Mouse (Mus musculus): Measurements from ENCODE around the gene Fbxl16.

Fbxl16 gene

DNA sequence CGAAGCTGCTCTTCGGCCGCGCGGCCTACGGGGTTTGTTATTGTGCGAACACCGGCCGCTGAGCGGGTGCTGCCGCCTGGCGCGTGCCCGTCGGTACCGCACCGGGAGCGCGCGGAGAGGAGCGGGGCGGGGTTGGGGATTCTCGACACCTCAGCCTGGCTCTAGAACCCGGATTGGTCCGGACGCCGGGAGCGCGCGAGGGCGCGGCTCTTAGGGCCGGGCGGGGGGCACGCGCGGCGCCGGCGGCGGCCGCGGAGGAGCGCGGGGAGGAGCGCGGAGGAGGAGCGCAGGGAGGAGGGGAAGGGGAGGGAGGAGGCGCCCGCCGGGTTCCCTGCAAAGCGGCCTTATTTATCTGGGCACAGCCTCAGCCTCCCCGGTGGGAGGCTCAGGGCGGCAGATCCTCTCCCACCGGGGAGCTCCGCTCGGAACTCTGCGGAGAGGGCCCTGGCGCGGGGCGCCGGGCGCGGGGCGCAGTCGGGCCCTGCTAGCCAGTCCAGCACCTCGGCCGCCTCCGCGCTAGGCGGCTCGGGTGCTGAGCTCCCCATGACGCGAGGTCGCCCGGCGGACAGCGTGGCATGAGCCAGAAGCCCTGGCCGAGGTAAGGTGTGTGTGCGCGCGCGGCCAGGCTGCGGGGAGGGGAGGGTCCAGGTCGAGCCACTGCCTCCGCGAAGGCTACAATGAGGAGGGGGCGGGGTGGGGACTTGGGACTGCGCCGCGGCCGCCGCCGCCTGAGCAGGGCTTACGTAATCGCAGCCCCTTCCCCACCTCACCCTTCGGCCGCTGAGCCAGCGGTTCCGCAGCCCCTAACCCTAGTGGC lies at the start of gene Fbxl16:
TSS of gene Fbxl16 (plus strand) at position 297 of the 817 bp plus-strand sequence.
- in situ Hi-C loops (cut with MboI; ENCODE audit: low pct_unique_long_range_greater_than_20kb in 1 of 2, low sequenced_read_pairs in 2 of 2, unreplicated experiment in 1 of 2), result loop anchor here in 1 of 2 experiments (10.0 kb wide), 1 partner anchor 104 kb away; no protein-coding TSS in a partner anchor

DNA sequence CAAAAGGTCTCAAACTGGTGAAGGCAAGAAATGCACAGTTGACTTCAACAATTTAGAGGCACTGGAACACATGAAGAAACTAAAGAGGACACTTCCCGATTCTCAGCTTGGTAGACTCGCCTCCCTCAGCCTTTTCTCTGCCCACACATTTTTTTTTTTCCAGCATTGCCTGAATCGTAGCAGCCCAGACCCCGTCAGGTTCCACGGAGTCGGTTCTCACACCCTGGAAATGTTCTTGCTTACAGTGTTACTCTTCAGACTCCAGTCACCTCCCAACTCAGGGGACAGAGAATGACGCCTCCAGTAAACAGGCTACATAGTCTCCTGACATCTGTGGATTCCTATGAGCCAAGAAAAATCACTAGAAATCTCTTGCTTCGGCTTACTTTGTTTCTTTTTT lies 48.7 kb upstream of the Fbxl16 start:
- in situ Hi-C loops (cut with MboI; ENCODE audit: low pct_unique_long_range_greater_than_20kb in 1 of 2, low sequenced_read_pairs in 2 of 2, unreplicated experiment in 1 of 2), result no loop called here

DNA sequence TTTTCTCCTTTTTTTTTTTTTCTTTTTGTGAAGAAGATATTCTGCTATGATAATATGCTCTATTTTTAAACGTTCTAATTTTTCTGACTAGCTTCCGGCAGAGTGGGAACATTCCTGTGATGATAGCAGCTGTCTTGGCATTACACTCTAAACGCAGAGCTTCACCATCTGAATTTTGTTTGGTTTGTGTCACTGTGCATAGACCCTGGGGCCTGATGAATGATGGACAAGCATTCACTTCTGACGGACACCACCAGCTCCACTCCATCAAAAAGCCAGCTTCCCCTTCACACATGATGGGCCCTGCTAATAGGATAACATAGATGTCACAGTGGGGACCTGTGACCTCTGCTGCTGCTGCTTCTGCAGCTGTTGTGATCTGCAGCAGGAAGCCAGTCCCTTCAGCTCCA lies 47.3 kb upstream of the Fbxl16 start:
- in situ Hi-C loops (cut with MboI; ENCODE audit: low pct_unique_long_range_greater_than_20kb in 1 of 2, low sequenced_read_pairs in 2 of 2, unreplicated experiment in 1 of 2), result no loop called here

DNA sequence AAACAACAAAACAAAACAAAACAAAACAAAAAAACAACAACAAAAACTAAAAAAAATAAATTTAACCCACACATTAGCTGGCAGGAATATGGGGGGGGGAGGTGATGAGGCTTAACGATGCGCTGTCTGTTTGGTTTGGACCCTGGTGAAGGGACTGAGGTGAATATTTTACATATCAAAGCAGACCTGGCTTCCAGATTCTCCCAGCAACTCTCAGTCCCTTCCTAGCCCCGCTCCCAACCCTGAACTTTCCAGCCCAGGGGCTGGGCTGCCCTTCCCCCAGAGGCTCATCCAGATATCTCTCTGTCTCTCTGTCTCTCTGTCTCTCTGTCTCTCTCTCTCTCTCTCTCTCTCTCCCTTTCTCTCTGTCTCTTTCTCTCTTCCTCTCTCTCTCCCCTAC lies 46.3 kb upstream of the Fbxl16 start:
- in situ Hi-C loops (cut with MboI; ENCODE audit: low pct_unique_long_range_greater_than_20kb in 1 of 2, low sequenced_read_pairs in 2 of 2, unreplicated experiment in 1 of 2), result no loop called here

DNA sequence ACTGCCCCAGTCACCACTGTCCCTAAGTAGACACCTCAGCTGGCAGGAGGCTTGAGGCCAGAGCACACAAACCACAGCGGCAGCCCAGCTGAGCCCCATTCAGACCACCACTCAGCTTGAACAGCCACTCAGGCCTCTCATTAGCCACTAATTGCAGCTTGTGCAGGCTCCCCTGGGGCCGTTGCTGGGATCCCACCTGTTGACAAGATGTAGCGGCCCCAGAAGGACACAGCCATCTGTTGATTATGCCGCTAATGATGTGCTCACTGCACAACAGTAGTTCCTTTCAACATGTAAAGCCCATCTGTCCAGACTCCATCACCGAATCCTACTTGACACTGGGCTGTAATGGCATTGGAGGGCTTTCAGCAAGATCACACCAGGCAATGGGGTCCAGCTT lies 43.0 kb upstream of the Fbxl16 start:
- in situ Hi-C loops (cut with MboI; ENCODE audit: low pct_unique_long_range_greater_than_20kb in 1 of 2, low sequenced_read_pairs in 2 of 2, unreplicated experiment in 1 of 2), result loop anchor here in 1 of 2 experiments (5.0 kb wide), 1 partner anchor 34 kb away; no protein-coding TSS in a partner anchor

DNA sequence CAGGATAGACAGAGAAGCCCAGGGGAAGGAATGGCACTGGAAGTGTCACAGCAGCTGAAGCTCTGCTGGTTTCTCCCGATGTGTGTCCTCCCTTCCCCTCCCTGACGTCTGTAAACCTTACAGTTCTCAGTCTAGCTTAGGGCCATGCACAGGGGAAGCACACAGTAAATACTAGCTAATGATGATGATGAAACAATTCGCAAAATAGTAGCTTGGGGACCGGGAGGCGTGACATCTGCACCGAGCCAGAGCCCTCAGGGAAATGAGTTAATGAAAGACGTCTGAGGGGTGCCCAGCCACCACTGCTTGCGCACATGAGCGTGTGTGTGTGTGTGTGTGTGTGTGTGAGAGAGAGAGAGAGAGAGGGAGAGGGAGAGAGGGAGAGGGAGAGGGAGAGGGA lies 39.6 kb upstream of the Fbxl16 start:
- in situ Hi-C loops (cut with MboI; ENCODE audit: low pct_unique_long_range_greater_than_20kb in 1 of 2, low sequenced_read_pairs in 2 of 2, unreplicated experiment in 1 of 2), result loop anchor here in 1 of 2 experiments (5.0 kb wide), 1 partner anchor 37 kb away; no protein-coding TSS in a partner anchor

DNA sequence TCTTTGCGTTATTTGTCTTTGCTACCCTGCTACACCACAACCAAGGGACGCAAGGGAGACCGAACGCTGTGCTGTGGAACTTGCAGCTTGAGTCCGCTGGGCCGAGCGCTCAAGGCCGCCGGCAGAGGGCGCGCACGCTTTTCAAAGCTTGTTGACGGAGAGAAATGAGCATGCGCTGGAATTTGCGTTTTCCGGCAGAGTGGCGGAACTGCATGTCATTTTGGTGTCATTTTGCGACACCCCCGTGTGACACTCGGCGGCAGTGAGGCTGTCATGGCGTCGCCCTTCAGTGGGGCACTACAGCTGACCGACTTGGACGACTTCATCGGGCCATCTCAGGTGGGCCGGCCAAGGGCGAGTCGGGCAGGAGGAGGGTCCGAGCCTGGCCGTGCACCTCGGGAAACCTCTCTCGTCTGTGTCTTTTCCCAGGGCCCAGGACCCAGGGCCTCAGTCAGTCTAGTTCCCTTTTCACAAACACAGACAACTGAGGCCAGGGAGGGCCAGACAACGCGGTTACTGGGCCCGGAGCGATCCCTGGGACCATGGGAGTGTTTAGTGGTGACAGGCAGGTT lies 35.2 kb upstream of the Fbxl16 start, which contains the start of gene Narfl:
TSS of gene Narfl (plus strand) at position 228 of the 572 bp plus-strand sequence.
- in situ Hi-C loops (cut with MboI; ENCODE audit: low pct_unique_long_range_greater_than_20kb in 1 of 2, low sequenced_read_pairs in 2 of 2, unreplicated experiment in 1 of 2), result no loop called here

DNA sequence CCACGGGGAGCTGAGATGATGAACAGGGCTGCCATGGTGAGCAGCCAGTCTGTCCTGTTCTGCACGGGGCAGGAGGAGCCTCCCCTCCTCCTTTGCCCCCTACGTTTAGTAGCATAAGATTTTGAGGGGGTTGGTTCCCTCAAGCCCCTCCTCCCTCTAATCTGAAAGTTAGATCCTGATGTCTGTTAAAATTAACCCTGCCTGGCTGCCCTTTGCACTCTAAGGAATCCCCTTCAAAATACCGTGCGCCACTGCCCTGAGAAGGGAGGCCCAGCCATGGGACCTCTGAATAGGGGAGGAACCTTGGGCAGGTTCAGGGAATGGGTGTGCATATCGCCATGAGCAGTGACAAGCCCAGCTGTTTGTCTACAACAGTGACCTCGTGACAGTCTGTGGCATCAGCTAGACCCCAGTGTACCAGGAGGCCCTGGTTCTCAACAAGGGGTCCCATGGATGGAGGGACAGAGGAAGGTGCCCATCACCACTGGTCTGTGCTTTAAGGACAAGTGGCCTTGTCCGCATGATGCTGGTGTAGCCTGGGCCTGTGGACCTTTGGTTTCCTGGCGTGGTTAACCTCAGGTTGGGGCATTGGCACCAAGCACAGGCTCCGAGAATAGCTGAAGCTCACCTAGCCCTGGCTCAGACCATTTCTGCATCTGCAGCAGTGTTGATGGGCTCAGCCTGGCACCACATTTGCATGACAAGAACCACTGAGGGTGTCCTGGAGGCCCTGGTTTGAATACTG lies 33.4 kb upstream of the Fbxl16 start:
- in situ Hi-C loops (cut with MboI; ENCODE audit: low pct_unique_long_range_greater_than_20kb in 1 of 2, low sequenced_read_pairs in 2 of 2, unreplicated experiment in 1 of 2), result no loop called here

DNA sequence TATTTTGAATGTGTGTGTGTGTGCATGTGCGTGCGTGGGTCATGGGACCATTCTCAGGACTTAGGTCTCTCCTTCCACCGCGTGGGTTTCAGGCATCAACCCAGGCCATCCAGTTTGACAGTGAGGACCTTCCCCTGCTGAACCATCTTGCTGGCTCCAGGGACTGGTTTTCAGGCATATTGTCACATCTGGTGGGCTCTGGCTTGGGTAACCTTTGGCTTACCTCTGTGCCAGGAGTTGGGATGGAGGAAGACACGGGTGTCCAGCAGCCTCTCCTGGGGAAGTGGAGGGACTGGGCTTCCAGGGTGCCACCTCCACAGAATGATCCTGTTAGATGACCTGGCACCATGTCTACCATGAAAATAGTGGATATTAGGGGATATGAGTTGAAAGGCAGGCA lies 30.9 kb upstream of the Fbxl16 start:
- in situ Hi-C loops (cut with MboI; ENCODE audit: low pct_unique_long_range_greater_than_20kb in 1 of 2, low sequenced_read_pairs in 2 of 2, unreplicated experiment in 1 of 2), result no loop called here

DNA sequence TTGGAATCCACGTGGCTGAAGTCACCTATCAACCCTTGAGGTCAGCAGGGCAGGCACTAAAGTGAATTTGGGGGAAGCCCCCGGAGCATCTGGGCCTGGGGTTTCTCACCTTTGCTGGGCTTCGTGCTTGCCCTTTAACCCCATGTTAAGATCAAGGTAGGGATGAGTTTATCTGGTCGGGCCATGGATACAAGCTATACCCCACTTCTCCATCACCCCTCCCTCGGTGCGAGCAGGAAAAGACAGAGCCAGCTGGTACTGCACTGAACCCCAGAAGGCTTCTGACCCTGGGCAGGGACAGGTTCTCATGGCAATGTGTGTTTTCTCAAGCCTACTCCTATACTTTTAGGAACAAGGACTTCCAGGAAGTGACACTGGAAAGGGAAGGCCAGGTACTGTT lies 27.5 kb upstream of the Fbxl16 start:
- in situ Hi-C loops (cut with MboI; ENCODE audit: low pct_unique_long_range_greater_than_20kb in 1 of 2, low sequenced_read_pairs in 2 of 2, unreplicated experiment in 1 of 2), result no loop called here

DNA sequence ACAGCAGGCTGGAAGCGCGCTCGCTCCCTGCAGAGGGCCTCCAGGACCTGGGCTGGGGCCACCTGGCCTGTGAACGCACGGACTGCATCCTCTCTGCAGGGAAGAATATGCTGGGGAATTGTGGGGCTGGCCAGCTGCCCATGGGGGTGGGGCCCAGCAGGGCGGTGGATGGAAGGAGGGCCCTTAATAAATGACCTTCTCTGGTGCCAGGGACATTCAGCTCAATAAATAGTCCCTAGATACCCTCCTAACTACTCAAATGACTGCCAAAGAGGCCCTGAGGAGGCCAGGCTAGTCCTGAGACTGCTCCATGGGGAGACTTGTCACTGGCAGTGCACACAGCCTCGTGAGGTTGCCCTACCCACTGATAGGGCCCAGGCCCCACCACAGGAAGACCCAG lies 25.8 kb upstream of the Fbxl16 start:
- in situ Hi-C loops (cut with MboI; ENCODE audit: low pct_unique_long_range_greater_than_20kb in 1 of 2, low sequenced_read_pairs in 2 of 2, unreplicated experiment in 1 of 2), result no loop called here

DNA sequence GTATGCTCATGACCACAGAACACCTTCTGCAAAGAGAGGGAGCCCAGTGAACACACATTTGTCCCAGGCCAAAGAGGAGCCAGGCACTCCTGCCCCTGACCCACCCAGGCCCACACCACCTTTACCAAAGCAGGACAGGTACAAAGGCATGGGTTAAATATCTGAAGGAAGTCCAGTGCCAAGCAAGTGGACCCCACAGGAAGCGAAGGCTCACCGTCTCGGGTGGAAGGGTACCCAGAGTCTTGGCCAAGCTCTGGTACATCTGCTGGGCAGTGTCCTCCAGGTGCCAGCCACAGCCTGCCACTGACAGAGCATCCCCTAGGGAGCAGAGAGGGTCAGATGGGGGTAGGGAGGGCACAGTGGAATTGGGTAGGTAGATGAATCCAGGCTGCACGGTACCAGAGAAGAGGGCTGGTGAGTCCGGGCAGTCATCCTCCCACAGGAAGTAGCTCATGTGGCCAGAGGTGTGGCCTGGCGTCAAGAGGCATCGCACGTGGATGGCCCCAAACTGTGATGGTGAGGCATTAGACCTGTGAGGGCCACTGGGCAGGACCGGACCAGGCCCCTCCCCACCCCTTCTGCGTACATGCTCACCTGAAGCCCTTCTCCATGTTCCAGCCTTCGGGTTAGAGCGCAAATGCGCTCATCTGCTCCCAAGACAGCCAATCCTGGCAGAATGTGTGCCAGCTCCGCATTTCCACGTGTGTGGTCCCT lies 24.9 kb upstream of the Fbxl16 start:
- in situ Hi-C loops (cut with MboI; ENCODE audit: low pct_unique_long_range_greater_than_20kb in 1 of 2, low sequenced_read_pairs in 2 of 2, unreplicated experiment in 1 of 2), result no loop called here

DNA sequence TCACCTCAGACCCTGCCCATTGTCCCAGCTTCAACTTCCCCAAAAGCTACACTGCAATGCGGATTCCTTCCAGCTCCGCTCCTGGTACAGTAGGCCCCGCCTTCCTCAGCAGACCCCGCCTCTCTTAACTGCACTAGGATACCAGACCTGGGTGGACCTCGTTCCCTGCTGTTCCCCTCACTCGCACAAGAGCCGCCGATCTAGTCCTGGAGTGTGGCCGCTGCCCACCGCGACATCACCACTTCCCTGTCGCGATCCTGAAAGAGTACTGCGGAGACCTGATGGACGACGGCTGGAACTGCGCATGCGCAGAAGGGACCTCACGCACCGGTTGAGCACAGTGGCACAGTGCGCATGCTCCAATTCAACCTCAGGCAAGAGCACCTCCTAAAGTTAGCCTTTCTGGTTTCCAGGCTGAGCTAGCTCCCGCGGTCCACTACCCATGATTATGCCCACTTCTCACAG lies 23.6 kb upstream of the Fbxl16 start, which contains the start of gene Haghl:
TSS of gene Haghl (minus strand) at position 393 of the 465 bp plus-strand sequence.
- in situ Hi-C loops (cut with MboI; ENCODE audit: low pct_unique_long_range_greater_than_20kb in 1 of 2, low sequenced_read_pairs in 2 of 2, unreplicated experiment in 1 of 2), result no loop called here

DNA sequence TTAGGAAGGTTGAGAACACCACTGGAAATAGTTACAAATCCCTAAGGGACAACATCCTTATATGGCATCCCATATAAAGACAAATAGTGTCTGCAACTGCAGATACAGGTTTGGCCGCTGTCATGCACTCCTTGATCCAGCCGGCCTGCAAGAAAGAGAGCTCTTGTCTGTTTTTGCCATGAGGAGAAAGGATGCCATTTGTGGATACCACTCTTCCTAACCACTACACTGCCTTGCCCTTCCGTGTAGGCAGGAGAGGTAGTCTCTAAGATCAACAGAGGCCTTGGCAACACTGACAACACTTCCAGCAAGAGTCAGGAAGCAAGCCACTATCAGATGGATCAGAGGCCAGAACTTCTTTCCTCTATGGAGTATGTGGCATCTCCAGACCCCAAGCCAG lies 22.6 kb upstream of the Fbxl16 start, which contains the start of gene Ccdc78:
TSS of gene Ccdc78 (plus strand) at position 301 of the 400 bp plus-strand sequence.
- in situ Hi-C loops (cut with MboI; ENCODE audit: low pct_unique_long_range_greater_than_20kb in 1 of 2, low sequenced_read_pairs in 2 of 2, unreplicated experiment in 1 of 2), result no loop called here

DNA sequence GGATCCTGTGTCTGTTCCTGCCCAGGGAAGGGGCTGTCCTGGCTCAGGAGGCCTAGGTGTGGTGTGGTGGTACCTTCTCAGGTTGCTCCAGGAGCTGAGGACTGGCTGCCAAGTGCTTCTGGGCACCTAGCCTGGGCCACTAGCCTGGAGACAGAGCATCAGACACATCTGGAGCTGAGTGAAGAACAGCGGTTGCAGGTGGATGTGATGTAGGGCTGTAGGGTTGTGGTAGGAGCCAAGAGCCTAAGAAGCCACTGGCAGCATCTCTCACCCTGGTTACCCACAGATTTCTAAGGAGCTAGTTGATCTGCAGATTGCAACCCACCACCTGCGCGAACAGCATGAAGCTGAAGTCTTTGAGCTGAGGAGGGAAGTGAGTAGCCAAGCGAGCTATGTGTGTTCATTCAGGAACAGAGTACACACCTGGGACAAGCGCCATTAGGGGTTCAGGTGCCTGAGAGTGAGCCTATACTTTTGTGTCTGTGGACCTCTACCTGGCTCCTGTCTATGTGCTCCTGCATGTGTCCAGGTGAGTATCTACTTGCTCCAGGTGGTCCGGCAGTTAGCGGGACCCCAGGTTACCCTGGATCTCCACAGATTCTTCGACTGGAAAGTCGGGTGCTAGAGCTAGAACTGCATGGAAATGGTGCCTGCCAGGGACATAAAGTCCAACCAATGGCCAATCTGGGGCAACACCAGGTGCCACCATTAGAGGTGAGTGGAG lies 21.9 kb upstream of the Fbxl16 start:
- in situ Hi-C loops (cut with MboI; ENCODE audit: low pct_unique_long_range_greater_than_20kb in 1 of 2, low sequenced_read_pairs in 2 of 2, unreplicated experiment in 1 of 2), result no loop called here

DNA sequence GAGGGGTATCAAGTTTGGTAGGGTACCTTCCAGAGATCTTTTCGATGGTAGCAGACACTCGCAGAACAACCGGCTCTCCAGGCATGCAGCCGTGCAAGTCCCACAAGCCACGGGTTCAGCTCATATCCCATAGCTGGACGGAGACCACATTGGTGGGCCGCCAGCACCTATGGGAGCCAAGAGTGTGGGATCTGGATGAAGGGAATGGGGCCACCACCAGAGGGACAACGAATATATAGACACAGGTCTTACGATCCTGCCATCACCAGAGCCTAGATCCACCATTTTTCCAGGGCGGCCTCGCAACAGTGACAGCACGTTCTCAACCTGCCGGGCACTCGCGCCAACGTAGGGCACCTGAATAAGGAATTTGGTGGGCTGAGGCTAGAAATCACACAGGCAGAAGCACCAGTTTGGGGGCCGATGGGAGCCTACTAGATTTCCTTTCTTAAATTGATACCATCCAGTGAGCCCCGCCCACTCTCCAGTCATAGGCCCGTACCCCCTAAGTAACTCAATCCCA lies 17.5 kb upstream of the Fbxl16 start:
- in situ Hi-C loops (cut with MboI; ENCODE audit: low pct_unique_long_range_greater_than_20kb in 1 of 2, low sequenced_read_pairs in 2 of 2, unreplicated experiment in 1 of 2), result loop anchor here (10.0 kb wide), 2 partner anchors 57 to 317 kb away; partner anchors contain the start of gene Mslnl (in 1 of the 2)

DNA sequence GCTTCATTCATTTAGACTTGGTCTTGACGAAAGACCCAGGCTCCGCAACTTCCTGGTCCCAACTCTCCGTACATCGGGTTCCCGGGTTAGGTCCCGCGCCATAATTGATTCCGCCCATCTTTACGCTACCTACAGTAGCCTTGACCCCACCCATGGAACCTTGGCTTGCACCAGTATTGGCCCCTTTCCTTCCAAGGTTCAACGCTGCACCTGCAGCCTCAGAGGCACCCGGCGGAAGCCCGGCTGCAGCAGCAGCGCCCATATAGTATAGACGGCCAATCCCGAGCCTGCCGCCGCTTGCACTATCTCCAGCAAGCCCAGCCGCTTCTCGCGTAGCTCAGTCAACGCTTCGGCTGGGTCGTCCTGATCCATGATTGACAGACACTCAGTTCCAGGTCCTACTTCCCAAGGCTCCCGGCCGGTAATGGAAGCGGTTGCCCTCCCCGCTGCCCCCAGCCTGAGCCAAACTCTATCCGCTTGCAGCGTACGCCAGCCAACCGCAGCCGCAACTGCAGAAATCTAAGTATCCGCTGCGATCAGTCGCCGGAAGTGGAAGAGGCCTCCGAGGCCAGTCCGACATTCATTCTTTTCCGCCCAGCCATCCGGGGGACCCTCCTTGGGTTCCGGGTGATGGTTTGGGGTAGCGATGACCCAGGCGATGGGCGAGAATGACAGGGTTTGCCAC lies 16.9 kb upstream of the Fbxl16 start:
- in situ Hi-C loops (cut with MboI; ENCODE audit: low pct_unique_long_range_greater_than_20kb in 1 of 2, low sequenced_read_pairs in 2 of 2, unreplicated experiment in 1 of 2), result loop anchor here (10.0 kb wide), 2 partner anchors 57 to 317 kb away; partner anchors contain the start of gene Mslnl (in 1 of the 2)

Measured in mouse embryonic stem cell (cell line).